Mouse (Mus musculus) thymus, postnatal 14 days (tissue): ENCODE measurements around the gene Palm2.
A peak's percentile ranks its signal among the peaks of the same experiment; 100 is the strongest.

Source experiments
- DNase-seq: peaks from one replicate; pipeline ENCODE4 v3.0.0; 2021

Palm2 gene

GRCm38 (mm10) chr4:57675387-57675786, 241.3 kb downstream of the Palm2 start:
- DNase-seq = peak; percentile 78

DNA sequence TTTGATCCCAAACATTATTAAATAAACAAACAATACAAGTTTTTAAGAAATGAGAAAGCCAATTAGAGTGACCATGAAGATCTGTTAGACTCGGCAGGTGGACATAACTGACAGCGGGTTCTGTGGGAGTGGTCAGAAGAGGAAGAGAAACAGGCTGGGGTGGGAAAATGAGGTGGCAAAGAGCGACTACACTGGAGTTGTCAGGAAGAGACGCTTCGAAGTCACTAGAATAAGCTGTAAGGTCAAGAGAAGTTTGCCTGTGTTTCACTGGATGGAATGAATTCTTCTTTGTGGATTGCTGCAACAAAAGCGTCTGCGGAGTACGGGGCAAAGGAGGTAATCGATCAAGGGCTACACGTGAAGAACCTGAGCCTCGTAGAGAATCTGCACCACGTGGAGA, 243.9 kb downstream of the Palm2 start:
- DNase-seq = no peak

- DNase-seq = no peak
These were observed 245.0 kb downstream of the Palm2 start for GRCm38 (mm10) chr4:57678991-57679457.

DNA sequence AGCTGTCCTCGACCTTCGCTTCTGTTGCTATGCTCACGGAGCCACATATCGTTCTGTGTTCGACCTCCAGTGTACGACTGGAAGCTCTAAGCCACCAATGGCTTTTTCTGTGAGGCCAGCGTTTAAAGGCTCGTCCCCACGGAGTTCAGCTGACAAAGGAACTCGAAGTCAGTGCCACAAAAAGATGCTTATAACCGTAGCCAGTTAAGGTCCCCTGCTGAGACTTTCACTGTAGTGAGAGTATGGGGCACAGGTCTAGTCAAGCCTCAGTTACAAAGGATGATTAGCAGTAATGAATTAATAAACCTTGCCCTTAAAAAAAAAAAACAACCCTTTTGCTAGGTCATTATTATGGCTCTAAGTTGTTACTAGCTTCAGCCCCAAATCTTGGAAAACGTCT, 246.1 kb downstream of the Palm2 start:
- DNase-seq = no peak

GRCm38 (mm10) chr4:57681511-57681910, 247.5 kb downstream of the Palm2 start:
- peak; percentile 82 for DNase-seq

DNA sequence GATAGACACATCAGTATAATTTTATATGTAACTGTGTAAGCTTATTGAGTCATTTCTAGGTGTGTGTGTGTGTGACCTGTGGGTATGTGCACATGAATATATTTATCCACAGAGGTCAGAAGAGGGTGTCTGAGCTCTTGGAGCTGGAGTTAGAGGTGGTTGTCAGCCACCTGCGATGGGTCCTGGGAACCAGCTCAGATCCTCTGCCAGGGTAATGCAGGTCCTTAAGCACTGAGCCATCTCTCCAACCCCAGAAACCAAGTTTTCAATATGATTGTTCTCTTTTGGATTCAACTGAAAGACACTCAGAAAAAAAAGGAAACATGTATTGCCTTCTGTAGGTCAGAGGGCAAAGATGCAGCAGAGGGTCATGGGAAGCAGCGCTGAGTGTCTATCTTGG, 248.3 kb downstream of the Palm2 start:
- DNase-seq = no peak

DNA sequence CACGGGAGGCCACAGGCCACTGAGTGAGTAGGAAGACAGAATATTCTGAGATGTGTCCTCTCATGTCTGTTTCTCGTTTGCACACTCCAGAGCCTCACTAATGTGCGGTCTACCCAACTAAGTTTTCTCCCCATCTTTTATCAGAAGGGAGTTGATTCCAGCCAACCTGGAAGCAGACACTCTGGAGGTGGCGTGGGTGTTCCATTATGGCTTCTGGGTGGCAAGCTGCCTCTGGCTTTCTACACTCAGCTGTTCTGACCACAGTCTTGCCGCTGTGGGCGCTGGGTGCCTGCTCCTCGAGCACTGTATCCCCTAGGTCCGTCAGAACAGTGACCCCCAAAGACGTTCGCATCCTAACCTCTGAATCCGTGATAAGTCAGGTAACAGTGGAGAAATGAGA, 248.9 kb downstream of the Palm2 start:
- no peak for DNase-seq

GRCm38 (mm10) chr4:57684676-57685215, 250.7 kb downstream of the Palm2 start:
- DNase-seq = no peak

- no peak for DNase-seq
These were observed 252.7 kb downstream of the Palm2 start for GRCm38 (mm10) chr4:57686736-57687135.

DNA sequence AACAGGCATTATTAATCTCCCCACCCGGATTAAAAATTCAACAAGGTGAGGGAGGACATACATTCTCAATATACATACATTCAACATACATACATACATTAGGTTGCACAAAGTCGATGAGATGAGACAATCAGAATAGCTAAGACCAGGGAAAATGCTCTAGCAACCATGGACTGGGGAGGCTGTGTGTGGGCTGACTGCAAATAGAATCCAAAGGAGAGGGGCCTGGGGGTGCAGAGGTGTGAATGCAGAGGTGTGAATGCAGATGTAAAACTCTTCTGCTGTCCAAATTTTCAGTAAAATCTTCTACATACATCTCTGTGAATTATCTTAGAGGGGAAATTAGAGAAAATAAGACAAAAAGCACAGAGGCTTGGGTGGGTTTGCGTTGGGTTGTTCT, 253.5 kb downstream of the Palm2 start:
- DNase-seq = no peak

DNA sequence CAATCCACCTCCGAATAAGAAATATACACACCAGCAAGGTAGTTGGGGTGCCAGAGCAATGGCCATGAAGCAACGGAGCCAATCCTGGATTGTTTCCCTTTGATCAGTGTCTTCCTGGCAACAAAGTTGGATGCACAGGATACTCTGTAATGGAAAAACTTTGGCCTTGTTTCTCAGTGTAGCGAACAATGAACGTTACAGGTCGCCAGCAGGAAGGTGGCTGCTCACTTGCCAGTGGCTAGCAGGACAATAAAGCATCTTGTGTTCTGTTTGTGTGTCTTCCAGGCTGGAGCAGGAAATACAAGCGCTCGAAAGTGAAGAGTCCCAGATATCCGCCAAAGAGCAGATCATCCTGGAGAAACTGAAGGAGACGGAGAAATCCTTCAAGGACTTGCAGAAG, 254.1 kb downstream of the Palm2 start:
- DNase-seq = no peak

GRCm38 (mm10) chr4:57690001-57690400, 256.0 kb downstream of the Palm2 start:
- DNase-seq = no peak

- DNase-seq = no peak
These were observed 256.8 kb downstream of the Palm2 start for GRCm38 (mm10) chr4:57690805-57691204.

- no peak for DNase-seq
These were observed 260.5 kb downstream of the Palm2 start for GRCm38 (mm10) chr4:57694356-57695136.

- no peak for DNase-seq
These were observed 262.9 kb downstream of the Palm2 start for GRCm38 (mm10) chr4:57696955-57697354.

- no peak for DNase-seq
These were observed 264.0 kb downstream of the Palm2 start for GRCm38 (mm10) chr4:57697918-57698611.

- no peak for DNase-seq
These were observed 267.5 kb downstream of the Palm2 start for GRCm38 (mm10) chr4:57701576-57701975.

DNA sequence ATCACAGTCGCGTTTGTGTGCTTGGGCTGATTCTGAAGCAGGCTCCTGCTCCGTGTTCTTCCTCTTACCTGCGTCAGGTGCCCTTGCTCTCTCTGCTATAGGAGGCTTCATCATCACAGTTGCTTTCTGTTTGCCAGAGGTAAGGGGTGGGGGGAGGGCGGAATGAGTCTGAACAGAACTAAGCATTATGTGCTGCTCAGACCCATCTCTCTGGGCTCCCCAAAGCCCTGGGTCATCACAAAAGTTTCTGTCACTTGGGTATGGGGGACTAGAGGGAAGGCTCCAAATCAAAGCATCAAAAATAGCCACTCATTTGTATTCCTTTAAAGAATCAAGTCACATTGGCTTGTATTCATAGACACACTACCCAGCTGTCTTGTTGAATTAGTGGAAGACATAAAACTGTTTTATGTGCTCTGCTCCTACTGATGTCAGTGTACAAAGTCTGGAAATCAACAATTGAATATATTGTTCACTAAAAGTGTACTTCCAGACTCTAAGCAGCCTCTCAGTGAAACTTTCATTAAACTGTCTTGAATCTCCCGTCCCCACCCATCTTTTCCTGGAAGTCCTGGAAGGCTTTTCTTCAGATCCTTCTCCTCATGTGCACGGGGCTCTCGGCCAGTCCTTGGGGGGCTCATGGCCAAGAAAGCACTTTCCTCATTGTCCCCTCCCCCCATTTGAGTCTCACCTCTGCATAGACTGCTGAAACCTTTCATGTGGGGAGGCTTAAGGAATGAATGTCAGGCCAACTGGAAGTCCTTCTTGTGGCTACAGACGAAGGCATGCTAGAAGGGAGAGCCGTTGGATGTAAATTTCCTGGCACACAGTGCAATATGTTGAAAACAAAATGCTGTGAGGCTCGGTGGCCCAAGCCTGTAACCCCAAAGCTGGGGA, 269.8 kb downstream of the Palm2 start:
- DNase-seq = no peak

DNA sequence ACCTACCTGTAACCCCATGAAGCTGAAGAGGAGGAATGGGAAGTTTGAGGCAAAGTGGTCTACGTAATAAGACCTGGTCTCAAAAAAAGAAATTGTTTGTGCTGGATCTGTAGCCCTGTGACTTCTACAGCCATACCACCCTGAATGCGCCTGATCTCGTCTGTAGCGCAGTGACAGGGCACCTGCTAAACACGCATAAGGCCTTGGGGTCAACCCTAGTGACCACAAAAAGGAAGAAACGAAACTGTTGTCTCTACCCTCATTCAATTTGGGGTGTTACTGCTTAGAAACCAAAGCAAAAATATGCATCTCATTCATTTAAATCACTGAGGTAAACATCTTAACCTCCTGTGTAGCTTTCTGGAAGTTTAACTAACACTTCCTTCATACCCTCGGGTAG, 270.5 kb downstream of the Palm2 start:
- DNase-seq = no peak

DNA sequence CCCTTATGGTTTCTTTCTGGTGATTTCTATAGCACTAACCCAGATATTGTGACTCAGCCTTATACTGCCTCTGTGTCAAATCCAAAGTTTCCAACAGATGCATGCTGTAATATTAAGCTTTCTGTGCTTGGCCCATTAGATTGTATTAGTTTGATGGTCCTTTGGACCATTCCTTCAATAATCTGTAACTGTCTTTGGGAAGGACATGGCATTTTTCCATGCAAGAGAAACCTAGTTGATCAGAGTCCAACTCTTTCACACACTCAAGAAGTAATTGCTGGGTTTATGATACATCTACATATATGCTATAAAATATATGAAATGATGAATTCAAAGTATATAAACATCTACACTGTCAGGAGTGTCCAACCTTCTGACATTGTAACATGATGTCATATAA, 281.8 kb downstream of the Palm2 start:
- DNase-seq = no peak

GRCm38 (mm10) chr4:57716735-57717134, 282.7 kb downstream of the Palm2 start:
- no peak for DNase-seq

GRCm38 (mm10) chr4:57717354-57717753, 283.3 kb downstream of the Palm2 start, which contains the start of gene Akap2:
Gene Akap2 (plus strand): TSS chr4:57717657.
- DNase-seq = no peak

GRCm38 (mm10) chr4:57719370-57719769, 285.3 kb downstream of the Palm2 start:
- DNase-seq = no peak
